Mouse (Mus musculus): ENCODE measurements around the gene Krt79. TPM values are rescaled to one million over a fixed set of nuclear protein-coding genes. Genes with fewer than 3 reads are reported as not detected.
A peak's percentile ranks its signal among the peaks of the same experiment; 100 is the strongest.

Krt79 gene
- 1.3 TPM for polyA plus RNA-seq (2021)

DNA sequence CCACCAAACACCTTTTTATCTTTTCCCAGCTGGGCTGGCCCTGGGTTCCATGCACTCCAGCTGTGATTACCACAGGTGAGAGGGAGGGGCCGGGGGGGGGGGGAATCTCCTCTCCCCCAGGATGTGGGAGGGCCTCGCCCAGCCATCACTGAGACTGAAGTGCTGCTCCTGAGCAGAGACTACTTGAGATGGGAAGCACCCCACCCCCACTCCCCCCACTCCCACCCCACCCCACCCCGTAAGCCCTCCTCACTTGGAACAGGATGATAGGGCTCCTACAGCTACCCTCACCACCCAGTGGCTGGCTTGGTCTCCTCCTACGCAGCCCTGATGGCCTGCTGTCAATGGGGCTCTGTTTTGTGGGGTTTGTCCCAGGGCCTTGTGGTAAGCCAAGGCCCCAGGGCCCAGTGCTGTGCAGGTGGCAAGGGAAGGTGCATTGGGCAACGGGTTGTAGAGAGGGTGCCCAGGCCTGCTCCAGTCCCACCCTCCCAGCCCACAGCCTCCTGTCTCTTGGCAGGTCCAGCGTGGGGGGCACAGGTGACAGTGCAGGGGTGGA lies at the start of gene Krt79:
Gene Krt79 (minus strand): TSS at position 51 of the 556 bp plus-strand sequence.
- POLR2A ChIA-PET: no interaction called here
- in situ Hi-C loops (cut with MboI; ENCODE audit: low pct_unique_long_range_greater_than_20kb): no loop called here
- CTCF ChIA-PET: no interaction called here
- no peaks in the 10 kb centered on the region for H3K27me3 ChIP-seq
- ATAC-seq (no peak), DNase-seq (ENCODE audit: low read depth, low spot score) (no peak)
- no peak for TF ChIP-seq CTCF (IDR thresholded peaks at IDR 0.05)

DNA sequence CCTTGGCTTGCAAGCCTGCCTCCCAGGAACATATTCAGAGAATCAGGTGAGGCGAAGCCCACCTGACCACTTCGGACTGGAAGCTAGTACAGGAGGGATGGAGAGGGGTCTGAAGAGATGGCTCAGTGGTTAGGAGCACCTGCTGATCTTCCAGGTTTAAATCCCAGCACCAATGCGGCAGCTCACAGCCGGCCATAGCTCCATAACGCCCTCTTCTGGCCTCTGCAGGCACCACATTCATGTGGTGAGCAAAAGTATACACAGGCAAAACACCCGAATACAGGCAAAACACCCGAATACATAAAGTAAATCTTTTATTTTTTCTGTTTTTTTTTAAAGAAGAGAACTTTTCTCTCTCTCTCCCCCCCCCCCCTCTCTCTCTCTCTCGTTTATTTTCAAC lies 48.6 kb upstream of the Krt79 start:
- no peaks in the 10 kb centered on the region for H3K27me3 ChIP-seq
- ChIA-PET POLR2A (interaction anchor here (1.1 kb wide), 1 partner anchor 76 kb away, joined by 3 read pairs; no protein-coding TSS in a partner anchor), CTCF (interaction anchor here (0.7 to 3.1 kb wide), 8 partner anchors 15 to 119 kb away, joined by 3 to 25 read pairs (median 4); partner anchors contain the start of gene Krt8)
- no peak for DNase-seq (ENCODE audit: low read depth, low spot score)
- TF ChIP-seq CTCF (IDR thresholded peaks at IDR 0.05): no peak
- no peak for ATAC-seq
- in situ Hi-C loops (cut with MboI; ENCODE audit: low pct_unique_long_range_greater_than_20kb): no loop called here

DNA sequence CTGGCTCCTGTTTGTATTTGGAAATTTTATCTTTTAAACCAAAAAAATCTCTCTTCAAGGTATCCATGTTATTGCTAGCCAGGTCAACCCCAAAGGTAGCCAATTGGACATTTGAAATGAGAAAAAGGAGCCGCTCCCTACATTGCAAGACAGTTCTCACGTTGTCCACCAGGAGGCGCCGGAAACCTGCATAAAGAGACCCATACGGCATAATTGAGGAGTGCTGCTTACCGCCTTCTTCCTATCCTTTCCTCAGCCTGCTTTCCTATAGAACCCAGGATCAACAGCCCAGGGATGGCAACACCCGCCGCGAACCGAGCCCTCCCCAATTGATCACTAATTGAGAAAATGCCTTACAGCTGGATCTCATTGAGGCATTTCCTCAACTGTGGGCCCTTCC lies 48.0 kb upstream of the Krt79 start:
- ChIA-PET POLR2A (interaction anchor here (1.1 kb wide), 1 partner anchor 77 kb away, joined by 3 read pairs; no protein-coding TSS in a partner anchor), CTCF (interaction anchor here (0.7 to 3.1 kb wide), 7 partner anchors 16 to 119 kb away, joined by 3 to 25 read pairs (median 5); partner anchors contain the start of gene Krt8)
- ATAC-seq (no peak), DNase-seq (ENCODE audit: low read depth, low spot score) (peak; percentile 24)
- peak; percentile 97 for TF ChIP-seq CTCF (IDR thresholded peaks at IDR 0.05)
- H3K27me3 ChIP-seq: no peaks in the 10 kb centered on the region
- in situ Hi-C loops (cut with MboI; ENCODE audit: low pct_unique_long_range_greater_than_20kb): no loop called here

DNA sequence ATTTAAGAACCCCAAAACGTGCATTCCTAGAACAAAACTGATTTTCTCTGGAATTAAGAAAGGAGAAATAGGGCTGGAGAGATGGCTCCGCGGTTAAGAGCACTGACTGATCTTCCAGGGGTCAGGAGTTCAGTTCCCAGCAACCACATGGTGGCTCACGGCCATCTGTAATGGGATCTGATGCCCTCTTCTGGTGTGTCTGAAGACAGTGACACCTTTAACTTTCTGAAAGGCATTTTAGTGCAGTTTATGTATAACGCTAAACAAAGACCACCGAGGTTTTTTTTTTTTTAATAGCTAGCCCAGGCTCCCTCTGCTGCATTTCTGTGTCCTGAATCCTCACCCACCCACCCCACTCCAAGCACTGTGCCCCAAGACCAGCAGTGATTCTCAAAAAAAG lies 44.6 kb upstream of the Krt79 start:
- TF ChIP-seq CTCF (IDR thresholded peaks at IDR 0.05): no peak
- in situ Hi-C loops (cut with MboI; ENCODE audit: low pct_unique_long_range_greater_than_20kb): loop anchor here (5.0 kb wide), 1 partner anchor 647 kb away; no protein-coding TSS in a partner anchor
- ChIA-PET CTCF (interaction anchor here (0.6 to 3.1 kb wide), 39 partner anchors 8 to 787 kb away, joined by 3 to 27 read pairs (median 4); partner anchors contain the start of gene Krt8), POLR2A (interaction anchor here (0.7 kb wide), 1 partner anchor 11 kb away, joined by 3 read pairs; no protein-coding TSS in a partner anchor)
- DNase-seq (ENCODE audit: low read depth, low spot score) (no peak), ATAC-seq (no peak)
- no peaks in the 10 kb centered on the region for H3K27me3 ChIP-seq

DNA sequence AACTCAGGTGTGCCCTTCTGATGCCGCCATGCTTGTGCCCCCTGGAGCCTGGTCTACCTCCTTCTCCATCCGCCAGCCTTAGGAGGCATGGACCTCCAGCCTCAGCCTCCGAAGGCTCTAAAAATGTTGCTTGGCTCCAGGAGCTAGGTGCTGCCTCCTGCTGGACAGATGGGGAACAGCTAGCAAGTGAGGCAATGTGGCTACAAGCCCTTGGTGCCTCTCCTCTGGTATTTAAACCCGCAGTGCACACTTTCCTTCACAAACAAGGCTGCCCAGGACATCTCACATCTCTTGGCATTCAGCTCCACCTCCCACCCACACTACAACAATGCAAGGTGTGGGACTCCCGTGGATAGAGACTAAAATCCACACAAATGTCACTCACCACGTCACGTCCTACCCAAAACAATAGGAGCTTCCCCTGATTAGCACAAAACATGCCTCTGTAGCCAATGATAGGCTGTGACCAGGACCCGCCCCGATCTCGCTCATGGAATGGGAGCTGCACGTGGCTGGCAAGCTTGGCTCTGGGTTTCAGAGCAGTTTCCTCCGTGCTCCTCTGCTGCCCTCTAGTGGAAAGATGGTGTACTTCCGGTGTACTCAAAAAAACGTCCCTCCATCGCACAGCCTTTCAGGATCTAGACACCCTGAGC lies 44.0 kb upstream of the Krt79 start:
- in situ Hi-C loops (cut with MboI; ENCODE audit: low pct_unique_long_range_greater_than_20kb): loop anchor here (5.0 kb wide), 1 partner anchor 647 kb away; no protein-coding TSS in a partner anchor

DNA sequence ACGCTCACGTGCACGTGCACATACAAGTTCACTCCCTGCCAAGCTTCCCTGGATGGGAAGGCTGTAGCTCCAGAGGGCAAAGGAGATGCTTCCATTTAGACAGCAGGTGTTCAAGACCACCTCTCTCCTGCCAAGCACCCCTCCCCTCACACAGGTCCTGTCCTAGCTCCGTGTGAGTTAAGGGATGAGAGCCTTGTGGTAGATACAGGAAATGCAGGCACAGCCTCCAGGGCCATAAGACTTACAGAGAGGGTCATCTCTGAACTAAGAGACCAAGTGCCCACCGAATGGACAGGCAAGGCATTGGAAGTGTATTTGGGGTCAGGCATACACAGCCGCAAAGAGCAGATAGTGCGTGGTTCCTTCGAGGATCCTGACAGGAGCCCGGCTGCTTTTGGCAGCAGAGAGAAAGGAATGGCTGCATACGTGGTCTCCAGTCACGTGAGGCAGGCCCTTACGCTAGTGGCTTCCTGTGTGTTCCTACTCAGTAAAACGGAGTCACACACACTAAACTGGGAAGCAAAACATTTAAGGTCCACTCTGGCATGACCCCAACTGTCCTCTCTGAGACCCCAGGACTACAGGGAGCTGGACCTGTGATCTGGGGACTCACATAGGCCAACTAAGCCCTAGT lies 43.3 kb upstream of the Krt79 start:
- TF ChIP-seq CTCF (IDR thresholded peaks at IDR 0.05): no peak
- DNase-seq (ENCODE audit: low read depth, low spot score): no peak
- H3K27me3 ChIP-seq: no peaks in the 10 kb centered on the region
- CTCF ChIA-PET: interaction anchor here (0.7 to 3.1 kb wide), 26 partner anchors 8 to 741 kb away, joined by 3 to 27 read pairs (median 6); partner anchors contain the start of gene Krt8
- in situ Hi-C loops (cut with MboI; ENCODE audit: low pct_unique_long_range_greater_than_20kb): loop anchor here (5.0 kb wide), 1 partner anchor 646 kb away; no protein-coding TSS in a partner anchor
- POLR2A ChIA-PET: no interaction called here
- no peak for ATAC-seq

More for the DNA sequence above, 44.0 kb upstream of the Krt79 start:
- peak; percentile 76 for TF ChIP-seq CTCF (IDR thresholded peaks at IDR 0.05)
- CTCF ChIA-PET: interaction anchor here (0.7 to 3.1 kb wide), 42 partner anchors 9 to 786 kb away, joined by 3 to 27 read pairs (median 4); partner anchors contain the start of genes Krt8 and Tns2
- POLR2A ChIA-PET: no interaction called here
- no peaks in the 10 kb centered on the region for H3K27me3 ChIP-seq
- peak; percentile 77 for DNase-seq (ENCODE audit: low read depth, low spot score)
- ATAC-seq: peak; percentile 82

DNA sequence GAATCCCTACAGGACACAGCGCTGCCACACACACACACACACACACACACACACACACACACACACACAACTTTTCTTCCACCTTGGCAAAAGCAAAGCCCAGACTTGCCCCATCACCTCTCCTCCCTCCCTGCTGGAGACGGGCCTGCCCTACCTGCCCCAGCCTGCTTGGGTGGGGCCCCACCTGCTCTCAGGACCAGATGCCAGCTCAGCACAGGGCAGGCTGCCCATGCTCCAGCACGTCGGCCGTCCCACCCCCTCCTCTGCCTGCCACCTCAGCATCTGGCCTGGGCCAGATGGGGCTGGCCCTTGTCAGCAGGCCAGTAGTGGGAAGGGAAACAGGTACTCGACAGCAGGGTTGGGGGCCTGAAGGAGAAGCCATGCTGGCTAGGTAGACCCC lies 40.7 kb upstream of the Krt79 start:
- in situ Hi-C loops (cut with MboI; ENCODE audit: low pct_unique_long_range_greater_than_20kb): loop anchor here (5.0 kb wide), 1 partner anchor 644 kb away; no protein-coding TSS in a partner anchor
- CTCF ChIA-PET: no interaction called here
- ATAC-seq (no peak), DNase-seq (ENCODE audit: low read depth, low spot score) (no peak)
- POLR2A ChIA-PET: no interaction called here
- no peak for TF ChIP-seq CTCF (IDR thresholded peaks at IDR 0.05)
- H3K27me3 ChIP-seq: no peaks in the 10 kb centered on the region

DNA sequence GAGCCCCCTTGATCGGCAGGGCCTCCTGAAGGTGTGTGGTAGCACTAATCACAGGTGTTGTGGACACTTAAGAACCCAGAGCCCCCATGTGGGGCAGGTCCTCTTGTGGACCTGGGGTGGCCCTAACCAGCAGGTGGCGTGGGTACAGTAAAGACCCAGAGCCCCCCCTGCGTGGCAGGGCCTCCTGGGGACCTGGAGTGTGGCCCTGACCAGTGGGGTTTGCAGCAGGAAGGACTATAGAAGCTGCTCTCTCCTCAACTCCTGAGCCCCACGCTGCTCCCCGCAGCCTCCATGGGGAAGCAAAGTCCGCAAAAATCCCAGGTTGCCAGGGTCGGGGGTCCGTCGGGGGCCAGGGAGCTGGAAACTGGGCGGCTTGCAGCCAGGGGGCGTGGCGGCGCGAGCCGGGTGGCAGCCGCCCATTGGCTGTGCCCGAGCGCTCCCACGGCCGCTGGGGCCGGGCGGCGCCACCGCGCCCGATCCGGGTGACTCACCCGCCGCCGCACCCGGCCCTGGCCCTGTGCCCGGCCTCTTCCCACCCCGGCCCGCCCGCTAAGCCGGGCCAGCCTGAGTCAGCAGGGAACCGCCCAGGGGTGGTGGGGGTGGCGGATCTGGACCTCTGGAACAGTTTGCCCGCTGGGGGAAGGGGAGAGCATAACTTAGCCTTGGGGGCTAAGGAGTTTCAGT lies 37.1 kb upstream of the Krt79 start:
- ChIA-PET CTCF (interaction anchor here (1.4 kb wide), 1 partner anchor 650 kb away, joined by 4 read pairs; no protein-coding TSS in a partner anchor), POLR2A (interaction anchor here (0.6 to 0.7 kb wide), 2 partner anchors 72 to 362 kb away, joined by 3 read pairs; no protein-coding TSS in a partner anchor)
- in situ Hi-C loops (cut with MboI; ENCODE audit: low pct_unique_long_range_greater_than_20kb): no loop called here
- peak; percentile 61 for DNase-seq (ENCODE audit: low read depth, low spot score)
- peak; percentile 83 for ATAC-seq
- H3K27me3 ChIP-seq: no peaks in the 10 kb centered on the region
- TF ChIP-seq CTCF (IDR thresholded peaks at IDR 0.05): no peak

DNA sequence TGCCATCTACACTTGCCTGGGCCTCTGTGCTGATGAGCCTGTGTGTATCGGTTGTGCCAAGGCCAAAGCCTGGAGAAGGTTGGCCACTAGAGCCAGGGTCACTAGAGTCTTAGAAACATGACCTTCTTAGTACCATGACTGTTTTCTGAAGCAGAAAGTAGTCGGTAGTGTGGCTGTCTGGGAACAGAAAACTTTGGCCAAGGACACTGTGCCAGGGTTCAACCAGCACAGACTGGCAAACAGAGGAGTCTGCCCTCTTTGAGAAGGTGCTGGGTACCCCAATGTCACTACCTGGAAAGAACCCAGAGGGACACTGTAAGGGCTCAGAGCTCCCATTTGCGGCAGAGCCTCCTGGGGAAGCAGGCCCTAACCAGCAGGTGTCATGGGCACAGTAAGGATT lies 36.5 kb upstream of the Krt79 start:
- CTCF ChIA-PET: no interaction called here
- no peak for DNase-seq (ENCODE audit: low read depth, low spot score)

DNA sequence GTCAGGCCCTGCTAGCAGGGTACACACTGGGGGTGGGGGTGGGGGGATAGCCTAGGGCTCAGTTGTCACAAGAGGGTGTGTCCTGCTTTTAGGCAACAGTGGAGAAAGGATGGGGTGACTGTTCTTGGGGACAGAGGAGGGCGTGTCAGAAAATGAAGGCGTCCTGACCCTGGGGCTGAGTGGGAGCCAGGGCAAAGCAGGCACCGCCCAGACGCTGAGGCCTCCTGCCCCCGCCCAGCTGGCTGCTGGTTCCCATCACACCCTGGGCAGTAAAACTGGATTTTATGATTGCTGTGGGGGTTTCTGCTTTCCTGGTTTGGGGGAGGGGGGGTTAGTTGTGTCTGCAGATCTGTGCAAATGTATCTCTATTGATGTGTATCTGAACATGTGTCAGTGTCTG lies 35.9 kb upstream of the Krt79 start:
- DNase-seq (ENCODE audit: low read depth, low spot score): no peak
- no peaks in the 10 kb centered on the region for H3K27me3 ChIP-seq
- no peak for ATAC-seq
- CTCF ChIA-PET: interaction anchor here (0.6 to 1.9 kb wide), 3 partner anchors 8 to 204 kb away, joined by 3 to 11 read pairs (median 5); no protein-coding TSS in a partner anchor
- POLR2A ChIA-PET: no interaction called here
- TF ChIP-seq CTCF (IDR thresholded peaks at IDR 0.05): no peak
- in situ Hi-C loops (cut with MboI; ENCODE audit: low pct_unique_long_range_greater_than_20kb): no loop called here

More for the DNA sequence above, 36.5 kb upstream of the Krt79 start:
- TF ChIP-seq CTCF (IDR thresholded peaks at IDR 0.05): no peak
- POLR2A ChIA-PET: no interaction called here
- ATAC-seq: no peak
- H3K27me3 ChIP-seq: no peaks in the 10 kb centered on the region
- in situ Hi-C loops (cut with MboI; ENCODE audit: low pct_unique_long_range_greater_than_20kb): no loop called here
